Mouse (Mus musculus) midbrain, embryonic 10.5 days (tissue): Measurements from ENCODE around the gene Dlec1. TPM values are rescaled to one million over a fixed set of nuclear protein-coding genes. Genes with fewer than 3 reads are reported as not detected.
A peak's percentile ranks its signal among the peaks of the same experiment; 100 is the strongest.

Experiments used
- DNase-seq: peaks from one replicate; pipeline ENCODE4 v3.0.0-alpha.2; 2017; ENCODE audit warnings: low spot score
- H3K27ac ChIP-seq: fragments of 300-500 bp; sonication (generic); replicated peaks from 2 replicates; pipeline ENCODE4 v1.5.1; 2016; ENCODE audit warnings: mild to moderate bottlenecking
- H3K27me3 ChIP-seq: fragments of 300-500 bp; sonication (generic); 2 replicates; pipeline ENCODE4 v1.6.1; 2016; ENCODE audit warnings: low read depth, mild to moderate bottlenecking; ENCODE audit not compliant: poor library complexity, severe bottlenecking
- H3K36me3 ChIP-seq: fragments of 300-500 bp; sonication (generic); 2 replicates; pipeline ENCODE4 v1.6.1; 2016; ENCODE audit warnings: mild to moderate bottlenecking, moderate library complexity
- H3K4me1 ChIP-seq: fragments of 300-500 bp; sonication (generic); 2 replicates; pipeline ENCODE4 v1.6.1; 2016
- H3K4me3 ChIP-seq: fragments of 300-500 bp; sonication (generic); 2 replicates; pipeline ENCODE4 v1.5.1; 2016; ENCODE audit warnings: mild to moderate bottlenecking, moderate library complexity
- H3K9me3 ChIP-seq: fragments of 300-500 bp; sonication (generic); replicated peaks from 2 replicates; pipeline ENCODE4 v1.6.1; 2016; ENCODE audit warnings: mild to moderate bottlenecking
- WGBS: fragments of 180-500 bp; shearing (Covaris S2); methylation state at CpG from one replicate; pipeline ENCODE4 v1.1.7; 2016; 5-methylcytosine and 5-hydroxymethylcytosine counted together
- polyA plus RNA-seq: library from polyadenylated mRNA; unstranded; fragments of >200 nt; fragmentation: Nextera tagmentation; extraction: Ambion mirVana; gene quantifications from 2 replicates; pipeline ENCODE4 v1.2.1, GENCODE M21; 2016

The Dlec1 gene
- polyA plus RNA-seq, 1 experiment from 2014 or later = 0.58 TPM

- DNase-seq = peak; percentile 44
- peaks cover 82% of the 10 kb centered on the region for H3K27me3 ChIP-seq
- H3K27ac ChIP-seq = peak overlapping the region; percentile 80
- H3K9me3 ChIP-seq = no peaks in the 10 kb centered on the region
- H3K36me3 ChIP-seq = no peaks in the 10 kb centered on the region
- peaks cover 66% of the 10 kb centered on the region for H3K4me1 ChIP-seq
- H3K4me3 ChIP-seq = peak overlapping the region; percentile 67
- WGBS = 3% methylated on average over 45 of the region's 45 CpGs
Measured at GRCm38 (mm10) chr9:119092473-119093418, 9.5 kb upstream of the Dlec1 start.

GRCm38 (mm10) chr9:119093419-119094295 lies 8.6 kb upstream of the Dlec1 start, which contains the start of gene Plcd1:
Gene Plcd1 (minus strand): TSS chr9:119093502.
- H3K36me3 ChIP-seq = no peaks in the 10 kb centered on the region
- H3K9me3 ChIP-seq = no peaks in the 10 kb centered on the region
- H3K4me3 ChIP-seq = peak within 1 kb of the TSS; percentile 67
- H3K27me3 ChIP-seq = peaks cover 73% of the 10 kb centered on the region
- peak; percentile 77 for DNase-seq
- H3K27ac ChIP-seq = peak within 1 kb of the TSS; percentile 80
- WGBS = 10% methylated on average over 45 of the region's 45 CpGs
- peaks cover 61% of the 10 kb centered on the region for H3K4me1 ChIP-seq

GRCm38 (mm10) chr9:119094462-119095109 lies 7.7 kb upstream of the Dlec1 start:
- H3K4me1 ChIP-seq = peaks cover 56% of the 10 kb centered on the region
- H3K27me3 ChIP-seq = peaks cover 69% of the 10 kb centered on the region
- H3K9me3 ChIP-seq = no peaks in the 10 kb centered on the region
- no peak overlapping the region for H3K4me3 ChIP-seq
- WGBS = 81% methylated on average over 13 of the region's 13 CpGs
- no peaks in the 10 kb centered on the region for H3K36me3 ChIP-seq
- DNase-seq = no peak
- no peak overlapping the region for H3K27ac ChIP-seq

- WGBS = 21% methylated on average over 15 of the region's 15 CpGs
- Histone ChIP-seq H3K36me3 (no peaks in the 10 kb centered on the region), H3K27me3 (peaks cover 28% of the 10 kb centered on the region), H3K4me3 (no peak overlapping the region), H3K4me1 (peaks cover 39% of the 10 kb centered on the region), H3K27ac (no peak overlapping the region), H3K9me3 (no peaks in the 10 kb centered on the region)
- DNase-seq = no peak
Measured at GRCm38 (mm10) chr9:119100177-119100898, 1.9 kb upstream of the Dlec1 start.

- no peaks in the 10 kb centered on the region for H3K36me3 ChIP-seq
- peak overlapping the region; percentile 67 for H3K27ac ChIP-seq
- no peaks in the 10 kb centered on the region for H3K9me3 ChIP-seq
- H3K4me3 ChIP-seq = peak overlapping the region; percentile 72
- DNase-seq = no peak
- peaks cover 31% of the 10 kb centered on the region for H3K4me1 ChIP-seq
- WGBS = 3% methylated on average over 19 of the region's 19 CpGs
- H3K27me3 ChIP-seq = peaks cover 15% of the 10 kb centered on the region
Measured at GRCm38 (mm10) chr9:119102783-119103113, 470 bp downstream of the Dlec1 start.

- WGBS = 88% methylated on average over 4 of the region's 4 CpGs
- no peak for DNase-seq
Measured at GRCm38 (mm10) chr9:119107566-119107965, 5.3 kb downstream of the Dlec1 start.

GRCm38 (mm10) chr9:119109685-119110353 lies 7.5 kb downstream of the Dlec1 start:
- no peaks in the 10 kb centered on the region for H3K9me3 ChIP-seq
- no peak for DNase-seq
- H3K4me1 ChIP-seq = peaks cover 16% of the 10 kb centered on the region
- H3K27ac ChIP-seq = 0 out of 2 replicates have a peak overlapping the region, but pooled peaks have one; percentile 46
- no peak overlapping the region for H3K4me3 ChIP-seq
- WGBS = 51% methylated on average over 12 of the region's 12 CpGs
- H3K27me3 ChIP-seq = no peaks in the 10 kb centered on the region
- no peaks in the 10 kb centered on the region for H3K36me3 ChIP-seq

More at GRCm38 (mm10) chr9:119107566-119107965, 5.3 kb downstream of the Dlec1 start:
- H3K27ac ChIP-seq = no peak overlapping the region
- no peaks in the 10 kb centered on the region for H3K9me3 ChIP-seq
- H3K27me3 ChIP-seq = peaks cover 15% of the 10 kb centered on the region
- peaks cover 24% of the 10 kb centered on the region for H3K4me1 ChIP-seq
- H3K4me3 ChIP-seq = no peak overlapping the region
- no peaks in the 10 kb centered on the region for H3K36me3 ChIP-seq

GRCm38 (mm10) chr9:119110640-119111039 lies 8.4 kb downstream of the Dlec1 start:
- Histone ChIP-seq H3K27me3 (no peaks in the 10 kb centered on the region), H3K36me3 (no peaks in the 10 kb centered on the region), H3K4me3 (no peak overlapping the region), H3K4me1 (peaks cover 16% of the 10 kb centered on the region), H3K27ac (peak overlapping the region; percentile 74), H3K9me3 (no peaks in the 10 kb centered on the region)
- DNase-seq = no peak
- 44% methylated on average over 3 of the region's 3 CpGs for WGBS

- H3K9me3 ChIP-seq = no peaks in the 10 kb centered on the region
- no peak overlapping the region for H3K4me3 ChIP-seq
- H3K36me3 ChIP-seq = no peaks in the 10 kb centered on the region
- H3K27me3 ChIP-seq = no peaks in the 10 kb centered on the region
- H3K4me1 ChIP-seq = peaks cover 16% of the 10 kb centered on the region
- no peak overlapping the region for H3K27ac ChIP-seq
- DNase-seq = no peak
- WGBS = 90% methylated on average over 17 of the region's 17 CpGs
Measured at GRCm38 (mm10) chr9:119114911-119115310, 12.6 kb downstream of the Dlec1 start.

GRCm38 (mm10) chr9:119119409-119120167 lies 17.3 kb downstream of the Dlec1 start:
- DNase-seq = no peak
- WGBS = 90% methylated on average over 19 of the region's 19 CpGs
- Histone ChIP-seq H3K27ac (no peak overlapping the region), H3K36me3 (no peaks in the 10 kb centered on the region), H3K27me3 (no peaks in the 10 kb centered on the region), H3K4me3 (no peak overlapping the region), H3K4me1 (peaks cover 23% of the 10 kb centered on the region), H3K9me3 (no peaks in the 10 kb centered on the region)

- Histone ChIP-seq H3K4me3 (no peak overlapping the region), H3K27me3 (no peaks in the 10 kb centered on the region), H3K27ac (no peak overlapping the region), H3K9me3 (no peaks in the 10 kb centered on the region), H3K4me1 (peaks cover 23% of the 10 kb centered on the region), H3K36me3 (no peaks in the 10 kb centered on the region)
- no peak for DNase-seq
- 80% methylated on average over 3 of the region's 3 CpGs for WGBS
Measured at GRCm38 (mm10) chr9:119120168-119120560, 17.9 kb downstream of the Dlec1 start.
